Mouse (Mus musculus) G1E-ER4 (cell line): ENCODE data around the gene Ccdc62. TPM values are rescaled to one million over a fixed set of nuclear protein-coding genes. Genes with fewer than 3 reads are reported as not detected.

ENCODE experiments used
- GATA1 ChIP-seq: IDR thresholded peaks from one replicate; pipeline ENCODE4 v1.8.0; 2012; ENCODE audit warnings: low read length, inconsistent platforms
- polyA plus RNA-seq: library from polyadenylated mRNA; stranded (reverse); fragments of >175 nt; gene quantifications from 2 replicates; pipeline ENCODE4 v1.2.3, GENCODE M21; 2012

Ccdc62 gene
- polyA plus RNA-seq, 1 experiment, result 6.2 TPM

DNA sequence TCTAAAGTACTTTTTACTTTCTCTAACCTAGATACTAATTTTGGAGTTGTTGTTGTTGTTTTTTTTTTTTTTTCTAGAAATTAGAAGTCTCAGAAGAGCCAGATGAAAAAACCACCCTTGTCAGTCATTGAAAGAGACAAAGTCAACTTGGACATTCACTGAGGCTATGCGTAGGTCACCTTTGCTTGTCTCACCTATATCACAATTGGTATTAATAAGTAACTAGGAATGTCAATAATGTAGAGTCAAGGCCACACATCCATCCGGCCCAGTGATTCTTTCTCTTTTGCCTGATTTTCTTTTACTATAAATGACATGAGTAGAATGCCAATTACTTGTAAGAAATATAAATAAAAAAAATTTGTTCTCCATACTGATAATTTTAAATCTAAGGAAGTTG is 36.3 kb downstream of the Ccdc62 start:
- no peak for TF ChIP-seq GATA1

DNA sequence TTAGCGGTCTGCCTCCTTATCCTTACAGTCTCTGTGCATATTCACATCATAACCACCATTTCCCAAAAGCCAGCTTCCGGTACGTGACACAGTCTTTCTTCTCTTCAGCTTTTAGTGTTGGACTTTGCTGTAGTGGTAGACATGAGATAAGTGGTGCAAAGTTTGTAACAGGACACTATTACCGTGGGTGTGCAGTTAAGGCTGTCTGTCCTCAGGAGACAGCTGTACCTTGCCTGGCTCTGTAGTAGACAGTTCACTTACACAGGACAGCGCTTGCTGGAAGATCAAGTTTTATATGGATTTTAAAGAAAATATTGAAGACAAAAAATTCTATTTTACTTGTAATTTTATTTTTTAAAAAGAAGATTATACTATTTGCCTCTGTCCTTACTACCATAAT is 38.0 kb downstream of the Ccdc62 start:
- TF ChIP-seq GATA1, result no peak

DNA sequence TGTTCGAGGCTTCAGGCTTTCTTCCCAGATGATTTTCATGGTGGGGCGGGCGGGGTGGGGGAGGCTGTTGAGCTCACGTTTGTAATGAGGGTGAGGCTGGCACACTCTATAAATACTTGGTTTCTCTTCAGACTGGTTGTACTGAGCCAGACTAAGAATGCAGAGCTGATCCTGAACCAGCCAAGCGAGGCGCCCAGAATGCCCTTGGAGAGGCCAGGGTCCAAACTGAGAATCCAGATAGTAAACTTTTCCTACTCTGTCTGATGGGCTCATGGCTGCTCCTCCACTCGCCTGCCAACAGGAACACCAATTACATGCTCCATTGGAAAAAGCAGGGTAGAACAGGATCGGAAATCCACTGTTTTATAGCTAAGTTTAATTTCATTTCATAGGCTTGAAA is 38.7 kb downstream of the Ccdc62 start:
- TF ChIP-seq GATA1, result no peak

DNA sequence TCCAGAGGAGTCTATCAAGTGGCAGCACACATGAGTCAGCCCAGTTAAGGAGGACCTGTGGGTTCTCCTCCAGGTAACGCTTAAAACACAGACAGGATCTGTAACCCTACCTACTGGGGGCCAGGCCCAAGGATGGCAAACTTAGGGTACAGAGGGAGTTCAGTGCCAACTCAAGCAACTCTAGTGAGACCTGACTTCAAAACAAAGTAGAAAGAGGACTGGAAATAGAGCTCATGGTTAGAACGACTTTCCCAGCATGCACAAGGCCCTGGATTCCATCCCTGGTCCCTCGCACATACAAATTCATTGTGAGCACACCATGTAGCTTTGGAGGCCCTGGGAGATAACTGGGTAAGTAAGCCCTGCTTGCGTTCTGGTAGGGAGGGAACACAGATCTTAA is 40.1 kb downstream of the Ccdc62 start:
- TF ChIP-seq GATA1, result no peak

DNA sequence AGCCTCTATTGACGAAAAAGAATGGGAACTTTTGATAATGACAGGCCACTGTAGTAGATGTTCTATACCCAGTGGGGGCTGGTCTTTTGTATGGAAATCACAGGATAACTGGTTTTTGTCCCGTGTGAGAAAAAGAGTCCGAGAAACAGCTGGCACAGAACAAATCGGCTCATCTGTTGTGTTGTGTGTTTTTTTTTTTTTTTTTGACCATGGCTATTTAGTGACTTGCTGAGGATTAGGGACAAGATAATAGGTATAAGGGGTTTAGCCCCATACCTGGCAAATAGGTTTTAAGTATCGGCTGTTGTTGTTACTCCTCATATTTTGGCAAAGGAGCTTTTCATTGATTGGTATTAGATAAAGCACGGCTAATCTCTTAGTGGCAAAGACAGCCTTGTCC is 42.0 kb downstream of the Ccdc62 start:
- no peak for TF ChIP-seq GATA1

DNA sequence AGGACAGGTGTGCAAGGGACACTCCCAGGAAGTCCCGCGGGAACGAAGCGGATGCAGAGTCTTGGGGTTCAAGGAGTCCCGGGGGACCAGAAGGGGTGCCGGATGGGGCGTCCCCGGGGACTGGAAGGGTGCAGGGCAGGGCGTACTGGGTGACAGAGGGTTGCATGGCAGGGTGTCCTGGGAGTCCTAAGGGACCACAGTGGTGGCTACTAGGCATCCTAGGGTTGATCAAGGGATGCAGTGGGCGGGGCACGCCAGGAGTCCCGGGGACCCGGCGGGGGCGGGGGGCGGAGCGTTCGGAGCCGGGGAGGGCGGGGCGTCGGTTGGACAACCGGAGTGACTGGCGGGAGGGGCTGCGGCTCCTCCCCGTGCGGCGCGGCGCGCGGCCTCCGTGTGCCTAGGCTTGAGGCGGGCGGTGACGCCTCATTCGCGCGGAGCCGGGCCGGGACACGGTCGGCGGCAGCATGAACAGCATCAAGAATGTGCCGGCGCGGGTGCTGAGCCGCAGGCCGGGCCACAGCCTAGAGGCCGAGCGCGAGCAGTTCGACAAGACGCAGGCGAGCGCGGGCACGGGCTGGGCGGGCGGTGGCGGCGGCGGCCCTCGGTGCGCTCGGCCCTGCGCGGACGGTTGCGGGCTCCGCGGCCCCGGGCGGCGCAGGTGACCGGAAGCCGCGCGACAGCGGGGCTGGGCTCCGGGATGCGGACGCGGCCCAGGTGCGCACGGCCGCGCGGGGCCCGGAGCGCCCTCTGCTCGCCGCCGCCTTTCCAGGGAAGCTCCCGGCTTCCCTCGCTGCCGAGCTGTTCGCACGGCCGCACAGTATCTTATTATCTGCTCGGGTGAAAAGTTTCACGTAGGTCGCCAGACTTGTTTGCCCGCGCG is 43.1 kb downstream of the Ccdc62 start, which contains the start of gene Hip1r:
Gene Hip1r, plus strand, starts transcription at position 330 of the 880 bp plus-strand sequence.
- no peak for TF ChIP-seq GATA1

DNA sequence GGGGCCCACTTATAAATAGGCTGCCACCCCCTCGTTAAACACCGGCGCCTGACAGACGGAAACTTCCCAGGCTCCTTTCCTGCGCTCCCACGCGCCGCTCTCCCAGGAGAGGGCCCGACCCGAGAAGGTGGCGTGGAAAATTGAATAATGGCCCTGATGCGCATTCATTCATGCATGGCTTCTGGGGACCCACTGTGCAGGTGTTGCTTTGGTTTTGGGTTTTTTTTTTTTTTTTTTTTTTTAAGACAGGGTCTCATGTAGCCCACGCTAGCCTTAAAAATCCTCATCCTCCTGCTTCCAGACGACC is 43.7 kb downstream of the Ccdc62 start:
- TF ChIP-seq GATA1, result no peak

DNA sequence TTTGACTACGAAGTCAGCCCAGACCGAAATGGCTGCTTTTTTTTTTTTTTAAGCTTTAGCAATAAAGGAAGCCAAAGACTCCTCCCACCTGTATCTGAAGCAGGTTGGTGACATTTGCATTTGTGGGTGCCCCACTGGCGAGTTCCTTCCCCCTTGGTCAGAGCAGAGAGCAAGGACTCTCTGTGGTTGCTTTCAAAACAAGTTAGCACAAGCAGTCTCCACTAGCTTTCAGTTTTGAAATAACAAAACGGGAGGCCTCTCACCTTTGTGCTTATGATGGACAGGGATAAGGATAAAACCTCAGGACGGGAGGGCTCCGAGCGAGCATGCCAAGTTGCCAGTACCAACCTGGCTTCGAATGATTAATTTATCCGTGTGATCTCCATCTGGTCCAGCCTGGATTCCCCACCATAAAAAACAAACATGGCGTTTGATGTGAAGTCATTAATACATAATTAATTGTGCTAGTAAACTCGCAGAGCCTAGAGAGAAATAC is 44.2 kb downstream of the Ccdc62 start:
- no peak for TF ChIP-seq GATA1

DNA sequence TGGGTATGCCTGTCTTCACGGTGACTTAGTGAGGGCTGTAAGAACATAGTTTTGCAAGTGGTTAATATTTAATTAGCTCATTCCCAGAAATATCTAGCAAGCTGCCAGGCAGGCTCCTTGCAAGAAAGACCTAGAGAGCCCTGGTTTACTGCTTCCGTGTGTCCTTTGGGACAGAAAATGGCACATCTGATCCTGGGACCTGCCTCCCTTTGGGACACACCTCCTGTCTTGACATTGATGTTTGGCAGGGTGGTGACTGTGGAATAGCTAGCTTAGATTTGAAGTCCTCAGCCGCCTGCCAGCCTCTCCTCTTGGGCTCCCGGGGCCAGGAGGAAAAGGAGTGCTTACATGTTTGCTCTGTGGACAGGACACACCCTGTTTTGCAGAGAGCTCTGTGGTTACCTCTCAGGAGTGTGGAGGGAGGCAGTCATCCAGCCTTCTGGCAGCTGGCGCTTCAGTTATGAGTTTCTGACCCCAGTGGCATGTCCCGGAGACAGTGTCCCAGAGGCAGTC is 45.2 kb downstream of the Ccdc62 start:
- no peak for TF ChIP-seq GATA1

DNA sequence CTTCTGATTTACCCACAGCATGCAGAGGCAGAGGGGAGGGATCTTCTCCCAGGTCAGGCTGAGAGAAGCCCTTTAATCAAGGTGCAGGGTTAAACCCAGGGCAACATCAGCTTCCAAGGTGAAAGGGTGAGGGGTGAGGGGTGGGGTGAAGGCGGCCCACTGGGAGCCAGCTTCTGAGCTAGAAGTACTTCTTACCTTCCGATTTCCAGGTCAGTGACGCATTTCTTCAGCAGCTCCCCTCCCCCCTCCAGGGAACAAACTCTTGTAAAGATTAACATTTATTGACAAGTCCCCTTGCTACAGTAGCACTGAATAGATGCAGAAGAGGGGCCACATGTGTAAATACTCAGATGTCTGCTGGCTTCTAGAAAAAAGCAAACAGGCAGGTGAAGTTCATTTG is 46.8 kb downstream of the Ccdc62 start:
- TF ChIP-seq GATA1, result no peak

DNA sequence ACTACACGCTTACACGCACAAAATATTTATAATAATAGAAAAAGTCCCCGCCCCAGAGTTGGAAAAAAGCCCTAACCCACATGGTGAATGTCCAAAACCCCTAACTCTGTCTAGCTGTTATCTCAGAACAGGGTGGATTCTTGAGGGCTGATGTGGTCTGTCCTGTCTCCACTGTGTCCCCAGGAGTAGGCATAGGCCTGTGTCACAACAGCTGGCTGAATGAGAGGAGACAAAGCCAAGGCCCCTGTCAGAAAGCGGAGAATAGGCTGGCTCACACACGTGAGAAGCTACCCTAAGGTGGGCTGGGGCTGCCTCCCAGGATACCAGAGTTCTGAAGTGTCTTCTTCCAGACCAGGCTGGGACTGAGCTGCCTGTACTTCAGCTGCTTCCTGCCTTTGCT is 47.7 kb downstream of the Ccdc62 start:
- no peak for TF ChIP-seq GATA1

DNA sequence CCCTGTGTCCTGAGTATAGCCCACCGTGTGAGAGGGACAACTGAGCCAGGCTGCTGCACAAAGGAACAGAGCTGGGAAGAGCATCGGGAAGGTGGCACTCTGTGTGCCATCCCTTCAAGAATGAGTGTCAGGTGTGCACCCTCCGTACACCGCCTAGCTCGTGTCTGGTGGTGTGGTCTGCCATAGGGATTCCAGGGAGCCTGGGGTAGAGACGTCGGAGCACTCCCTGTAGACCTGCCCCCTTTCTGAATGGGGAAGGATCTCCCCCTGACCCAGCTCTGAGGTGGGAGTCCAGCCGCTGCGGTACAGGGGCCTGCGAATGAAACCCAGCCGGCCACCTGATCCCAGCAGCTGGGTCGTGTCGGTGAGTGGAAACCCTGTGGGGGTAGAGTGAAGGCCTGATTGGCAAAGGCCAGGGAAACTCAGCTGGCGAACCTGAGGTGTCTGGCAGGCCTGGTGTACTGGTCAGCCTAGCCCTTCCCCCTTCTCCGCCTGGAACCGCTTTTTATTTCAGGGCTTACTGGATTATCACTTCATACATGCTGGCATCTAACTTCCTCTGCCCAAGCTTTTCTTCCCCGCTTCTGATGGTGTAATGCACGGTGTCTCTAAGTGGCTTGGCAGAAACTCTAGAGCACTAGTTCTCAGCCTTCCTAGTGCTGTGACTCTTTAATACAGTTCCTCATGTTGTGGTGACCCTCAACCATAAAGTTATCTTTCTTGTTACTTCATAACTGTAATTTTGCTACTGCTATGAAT is 48.9 kb downstream of the Ccdc62 start:
- TF ChIP-seq GATA1, result no peak

DNA sequence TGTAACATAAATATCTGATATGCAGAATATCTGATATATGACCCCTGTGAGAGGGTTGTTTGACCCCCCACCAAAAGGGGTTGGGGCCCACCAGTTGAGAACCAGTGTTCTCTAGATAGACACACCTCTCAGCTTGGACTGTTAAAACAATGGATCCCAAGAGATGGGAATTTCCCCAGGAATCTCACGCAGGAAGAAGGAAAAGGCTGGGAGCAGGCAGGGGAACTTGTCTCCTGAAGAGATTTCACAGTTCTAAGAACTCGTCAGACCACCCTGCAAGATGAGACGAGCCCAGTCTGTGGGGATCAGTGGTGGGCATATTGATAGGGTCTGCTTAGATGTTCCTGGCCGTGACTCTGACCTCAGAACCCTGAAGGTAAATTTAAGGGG is 49.5 kb downstream of the Ccdc62 start:
- TF ChIP-seq GATA1, result no peak

DNA sequence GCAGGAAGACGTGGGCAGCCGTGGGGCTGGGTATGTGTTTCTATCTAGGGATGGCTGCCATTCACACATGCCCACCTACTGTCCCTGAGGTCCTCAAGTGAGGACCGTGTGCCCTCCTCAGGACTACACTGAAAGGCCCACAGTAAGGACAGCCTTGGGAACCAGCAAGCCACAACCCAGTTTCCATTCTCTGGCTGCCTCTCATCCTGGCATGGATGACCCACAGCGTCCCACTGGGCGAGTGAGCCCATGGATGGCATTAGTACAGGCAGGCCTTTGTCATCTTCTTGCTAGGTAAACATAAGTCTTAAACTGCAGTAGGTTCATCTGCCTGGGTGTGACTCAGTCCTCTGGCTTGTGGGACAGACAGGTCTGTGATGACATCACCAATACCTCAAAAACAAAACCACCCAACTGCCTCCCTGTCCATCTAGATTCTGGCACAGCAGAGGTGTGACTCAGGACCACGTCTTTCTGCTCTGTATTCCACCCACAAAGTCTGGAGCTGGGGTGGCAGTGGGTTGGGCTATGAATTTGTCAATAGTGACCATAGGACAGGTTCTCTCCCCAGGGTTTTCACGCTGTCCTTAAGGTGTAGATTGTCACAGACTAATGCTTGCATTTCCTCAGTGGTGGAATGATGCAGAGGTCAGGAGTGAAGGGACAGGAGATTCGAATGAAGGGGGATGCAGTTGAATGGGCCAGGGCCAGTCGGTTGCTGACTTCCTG is 50.2 kb downstream of the Ccdc62 start:
- no peak for TF ChIP-seq GATA1

DNA sequence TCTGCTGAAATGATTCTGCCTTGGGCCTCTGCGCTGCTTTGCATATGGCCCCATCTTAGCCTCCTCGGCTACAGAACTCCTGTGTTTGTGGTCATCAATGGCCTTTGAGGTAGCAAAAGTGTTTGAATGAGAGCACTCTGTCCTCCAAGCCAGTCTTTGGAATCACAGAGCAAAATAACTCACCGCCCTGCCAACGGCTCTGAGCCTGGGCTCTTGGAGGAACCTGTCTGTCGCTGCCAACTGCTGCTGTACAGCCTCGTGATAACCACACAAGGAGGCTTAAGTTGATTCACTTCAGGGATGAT is 50.7 kb downstream of the Ccdc62 start:
- no peak for TF ChIP-seq GATA1

DNA sequence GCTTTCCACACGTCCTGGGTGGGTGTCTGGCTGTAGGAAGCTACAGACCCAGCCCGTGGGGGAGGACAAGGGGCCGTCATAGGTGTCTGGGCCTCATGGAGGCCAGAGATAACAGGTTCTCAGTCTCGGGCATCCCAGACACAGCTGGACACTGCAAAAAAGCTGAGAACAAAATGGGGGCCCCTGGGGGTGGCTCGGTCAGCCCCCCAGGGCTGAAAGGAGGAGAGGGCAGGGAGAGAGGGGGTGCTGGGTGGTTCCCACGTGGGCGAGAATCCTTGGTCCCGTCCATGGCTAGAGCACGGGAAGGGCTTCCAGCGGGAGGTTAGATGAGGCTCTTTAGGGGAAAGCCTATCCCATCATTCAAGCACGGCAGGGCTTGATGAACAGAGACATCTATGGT is 52.4 kb downstream of the Ccdc62 start:
- no peak for TF ChIP-seq GATA1
